Mouse (Mus musculus): Measurements from ENCODE around the gene Rexo2. TPM values are rescaled to one million over a fixed set of nuclear protein-coding genes. Genes with fewer than 3 reads are reported as not detected.
A peak's percentile ranks its signal among the peaks of the same experiment; 100 is the strongest.
"Not testable (repeated sequence)": the region's sequence is repeated elsewhere in the genome, so short reads cannot be mapped to it uniquely, and the experiment has no call there.

Gene Rexo2
- polyA plus RNA-seq, 1 experiment from 2014 or later, result 76.5 TPM

DNA sequence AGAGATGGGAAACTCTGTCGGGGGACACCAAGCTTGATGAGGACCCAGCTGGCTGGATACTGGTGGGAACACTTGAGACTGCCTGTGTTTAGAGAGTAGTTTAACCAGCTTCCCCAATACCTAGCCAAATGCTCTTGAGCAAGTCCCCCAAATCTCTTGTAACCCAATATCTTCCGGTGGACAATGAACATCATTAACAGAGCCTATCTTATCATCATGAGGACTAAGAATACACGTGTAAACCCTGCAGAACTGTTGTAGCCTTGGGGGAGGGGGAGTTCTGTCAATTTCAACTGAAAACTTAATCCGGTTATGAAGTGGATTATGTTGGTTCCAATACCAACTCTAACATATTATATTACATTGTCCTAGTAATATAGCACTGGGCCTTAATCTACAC lies 1.6 kb downstream of the Rexo2 start:
- no peak overlapping the region for H3K4me2 ChIP-seq (ENCODE audit: low read depth, severe bottlenecking)
- no peak overlapping the region for H3K4me3 ChIP-seq (ENCODE audit: low read depth, low read length)
- H3K27me3 ChIP-seq (ENCODE audit: control insufficient read depth, insufficient read depth, low read length), result no peaks in the 10 kb centered on the region
- ATAC-seq (ENCODE audit: insufficient number of reproducible peaks, low FRiP score, low TSS enrichment, low read depth) (no peak), DNase-seq (ENCODE audit: low spot score) (no peak)
- no peaks in the 10 kb centered on the region for H3K9me3 ChIP-seq (ENCODE audit: control insufficient read depth, low read length)
- no peak overlapping the region for H3K27ac ChIP-seq (replicated peaks; ENCODE audit: low read depth, low read length)
- peaks cover 2% of the 10 kb centered on the region; the same call in 1 of the 2 replicates for H3K36me3 ChIP-seq (ENCODE audit: control insufficient read depth, insufficient read depth, low read length)
- 87% methylated on average over 4 of the region's 4 CpGs for WGBS
- no peaks in the 10 kb centered on the region; the same call in 1 of the 2 replicates for H3K4me1 ChIP-seq (ENCODE audit: control insufficient read depth, insufficient read depth, low read length)
- no peak overlapping the region for H3K9ac ChIP-seq (ENCODE audit: low read length)

DNA sequence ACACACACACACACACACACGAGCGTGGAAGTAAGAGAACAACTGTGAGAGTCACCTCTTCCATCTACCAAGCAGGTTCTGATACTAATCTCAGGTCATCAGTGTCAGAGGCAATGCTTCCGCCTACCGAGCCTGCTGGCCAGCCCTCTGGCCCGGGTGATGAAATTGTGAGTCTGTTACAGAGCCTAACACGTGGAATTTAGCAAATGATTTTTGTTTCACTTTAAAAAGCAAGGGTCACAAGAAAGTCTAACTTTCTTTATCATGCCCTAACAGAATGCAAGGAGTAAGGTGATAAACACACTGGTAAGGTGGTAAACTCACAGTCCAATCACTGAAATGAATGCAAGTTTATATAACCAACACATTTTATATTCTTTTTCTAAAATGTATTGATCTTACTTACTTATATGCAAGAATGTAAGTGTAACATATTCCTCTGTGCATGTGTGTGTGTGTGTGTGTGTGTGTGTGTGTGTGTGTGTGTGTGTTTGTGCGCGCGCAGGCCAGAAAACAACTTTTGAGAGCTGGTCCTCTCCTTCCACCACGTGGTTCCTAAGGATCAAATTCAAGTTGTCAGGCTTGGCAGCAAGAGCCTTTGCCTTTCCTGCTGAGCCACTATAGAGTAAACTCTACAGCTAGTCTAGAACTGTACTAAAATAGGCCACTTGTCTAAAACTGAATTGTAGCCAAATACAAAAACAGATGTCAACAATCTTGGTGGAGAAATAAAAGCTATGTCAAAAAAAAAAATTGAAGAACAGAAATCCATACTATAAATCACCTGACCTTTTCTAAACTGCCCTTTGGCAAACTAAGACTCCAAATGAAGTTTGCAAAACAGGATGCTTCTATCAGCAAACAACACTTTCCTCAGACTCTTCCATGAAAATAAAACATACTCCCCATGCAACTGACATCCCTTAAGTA lies 3.9 kb downstream of the Rexo2 start:
- H3K4me3 ChIP-seq (ENCODE audit: low read depth, low read length), result no peak overlapping the region
- H3K4me1 ChIP-seq (ENCODE audit: control insufficient read depth, insufficient read depth, low read length), result no peaks in the 10 kb centered on the region; the same call in 1 of the 2 replicates
- H3K4me2 ChIP-seq (ENCODE audit: low read depth, severe bottlenecking), result no peak overlapping the region
- H3K9ac ChIP-seq (ENCODE audit: low read length), result no peak overlapping the region
- ATAC-seq (ENCODE audit: insufficient number of reproducible peaks, low FRiP score, low TSS enrichment, low read depth), result no peak
- no peak for DNase-seq (ENCODE audit: low spot score)
- no peaks in the 10 kb centered on the region for H3K27me3 ChIP-seq (ENCODE audit: control insufficient read depth, insufficient read depth, low read length)
- H3K36me3 ChIP-seq (ENCODE audit: control insufficient read depth, insufficient read depth, low read length), result peaks cover 6% of the 10 kb centered on the region; the same call in 1 of the 2 replicates
- H3K27ac ChIP-seq (replicated peaks; ENCODE audit: low read depth, low read length), result no peak overlapping the region
- no peaks in the 10 kb centered on the region for H3K9me3 ChIP-seq (ENCODE audit: control insufficient read depth, low read length)
- WGBS, result 93% methylated on average over 10 of the region's 10 CpGs

DNA sequence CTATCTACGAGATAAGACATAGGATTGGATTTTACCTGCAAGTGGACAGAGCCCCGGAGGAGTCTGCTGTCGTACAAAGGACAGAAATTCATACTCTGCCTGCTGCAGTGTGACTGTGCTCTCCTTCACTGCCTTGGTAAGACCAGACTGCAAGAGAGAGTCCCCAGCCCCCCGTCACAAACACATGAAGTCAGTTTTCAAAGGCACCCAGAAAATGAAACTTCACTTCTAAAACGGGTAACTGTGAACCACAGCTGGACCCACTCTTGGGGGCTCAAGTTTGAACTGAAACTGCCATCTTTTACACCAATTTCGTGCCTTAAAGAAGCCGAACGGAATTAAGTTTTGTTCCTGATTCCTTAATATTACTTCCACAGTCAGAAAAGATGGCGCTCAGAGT lies 6.1 kb downstream of the Rexo2 start:
- Histone ChIP-seq H3K27me3 (ENCODE audit: control insufficient read depth, insufficient read depth, low read length) (no peaks in the 10 kb centered on the region), H3K4me2 (ENCODE audit: low read depth, severe bottlenecking) (no peak overlapping the region), H3K9me3 (ENCODE audit: control insufficient read depth, low read length) (no peaks in the 10 kb centered on the region), H3K4me1 (ENCODE audit: control insufficient read depth, insufficient read depth, low read length) (no peaks in the 10 kb centered on the region), H3K9ac (ENCODE audit: low read length) (no peak overlapping the region), H3K4me3 (ENCODE audit: low read depth, low read length) (no peak overlapping the region), H3K27ac (replicated peaks; ENCODE audit: low read depth, low read length) (no peak overlapping the region), H3K36me3 (ENCODE audit: control insufficient read depth, insufficient read depth, low read length) (peaks cover 6% of the 10 kb centered on the region; the same call in 1 of the 2 replicates)
- ATAC-seq (ENCODE audit: insufficient number of reproducible peaks, low FRiP score, low TSS enrichment, low read depth) (no peak), DNase-seq (ENCODE audit: low spot score) (no peak)
- 92% methylated on average over 9 of the region's 9 CpGs for WGBS

DNA sequence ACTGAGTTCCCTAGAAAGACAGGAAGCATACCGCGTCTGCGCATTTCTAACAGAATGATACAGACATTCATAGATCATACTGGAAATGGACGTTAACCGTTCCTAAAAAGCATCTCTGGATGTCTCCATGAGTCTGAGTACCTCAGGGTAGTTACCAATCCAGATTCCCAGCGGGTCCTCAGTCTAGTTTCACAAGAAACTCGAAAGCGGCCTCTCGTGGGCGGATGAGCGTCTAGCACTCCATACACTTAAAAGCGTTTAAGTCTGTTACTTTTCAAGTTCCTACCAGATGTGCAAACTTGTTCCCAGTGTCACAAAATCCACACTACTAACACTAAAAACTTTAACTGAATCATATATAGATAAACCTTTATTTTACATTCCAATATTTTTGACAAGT lies 7.3 kb downstream of the Rexo2 start:
- WGBS, result 96% methylated on average over 12 of the region's 12 CpGs
- H3K4me2 ChIP-seq (ENCODE audit: low read depth, severe bottlenecking), result no peak overlapping the region
- no peak overlapping the region for H3K4me3 ChIP-seq (ENCODE audit: low read depth, low read length)
- ATAC-seq (ENCODE audit: insufficient number of reproducible peaks, low FRiP score, low TSS enrichment, low read depth), result no peak
- no peak overlapping the region for H3K27ac ChIP-seq (replicated peaks; ENCODE audit: low read depth, low read length)
- no peak overlapping the region for H3K9ac ChIP-seq (ENCODE audit: low read length)
- H3K9me3 ChIP-seq (ENCODE audit: control insufficient read depth, low read length), result no peaks in the 10 kb centered on the region
- no peak for DNase-seq (ENCODE audit: low spot score)
- no peaks in the 10 kb centered on the region for H3K27me3 ChIP-seq (ENCODE audit: control insufficient read depth, insufficient read depth, low read length)
- H3K36me3 ChIP-seq (ENCODE audit: control insufficient read depth, insufficient read depth, low read length), result peaks cover 6% of the 10 kb centered on the region; the same call in 1 of the 2 replicates
- no peaks in the 10 kb centered on the region for H3K4me1 ChIP-seq (ENCODE audit: control insufficient read depth, insufficient read depth, low read length)

DNA sequence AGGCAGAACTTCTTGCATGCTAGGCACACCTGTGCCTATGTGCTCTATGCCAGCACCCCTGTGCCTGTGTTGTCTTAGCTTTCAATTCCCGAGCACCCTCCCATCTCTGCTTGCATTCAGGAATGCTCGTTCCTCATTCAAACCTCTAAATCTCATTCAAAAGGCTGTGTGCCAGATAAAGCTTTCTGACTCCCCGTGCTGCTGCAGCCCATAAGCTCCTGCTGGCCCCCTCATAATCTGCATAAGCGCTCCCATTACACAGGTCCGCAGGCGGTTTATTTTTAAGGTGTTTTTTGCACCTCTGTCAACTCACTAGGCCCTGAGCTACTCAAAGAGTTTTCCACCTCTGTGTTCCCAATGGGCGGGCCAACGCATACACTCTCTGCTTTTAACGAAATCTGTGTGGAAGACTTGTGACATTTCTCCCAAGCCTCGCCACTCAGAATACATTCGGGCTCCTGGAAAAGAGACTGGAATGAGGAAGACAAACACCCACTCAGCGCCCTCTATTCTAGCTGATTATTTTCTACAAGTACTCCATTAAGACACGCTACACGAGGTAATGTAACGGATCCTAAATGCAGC lies 7.9 kb downstream of the Rexo2 start:
- Histone ChIP-seq H3K4me1 (ENCODE audit: control insufficient read depth, insufficient read depth, low read length) (no peaks in the 10 kb centered on the region), H3K9ac (ENCODE audit: low read length) (no peak overlapping the region), H3K4me2 (ENCODE audit: low read depth, severe bottlenecking) (no peak overlapping the region), H3K27me3 (ENCODE audit: control insufficient read depth, insufficient read depth, low read length) (no peaks in the 10 kb centered on the region), H3K9me3 (ENCODE audit: control insufficient read depth, low read length) (no peaks in the 10 kb centered on the region), H3K27ac (replicated peaks; ENCODE audit: low read depth, low read length) (no peak overlapping the region), H3K36me3 (ENCODE audit: control insufficient read depth, insufficient read depth, low read length) (peaks cover 6% of the 10 kb centered on the region; the same call in 1 of the 2 replicates), H3K4me3 (ENCODE audit: low read depth, low read length) (no peak overlapping the region)
- WGBS, result 94% methylated on average over 15 of the region's 15 CpGs
- DNase-seq (ENCODE audit: low spot score) (no peak), ATAC-seq (ENCODE audit: insufficient number of reproducible peaks, low FRiP score, low TSS enrichment, low read depth) (no peak)

DNA sequence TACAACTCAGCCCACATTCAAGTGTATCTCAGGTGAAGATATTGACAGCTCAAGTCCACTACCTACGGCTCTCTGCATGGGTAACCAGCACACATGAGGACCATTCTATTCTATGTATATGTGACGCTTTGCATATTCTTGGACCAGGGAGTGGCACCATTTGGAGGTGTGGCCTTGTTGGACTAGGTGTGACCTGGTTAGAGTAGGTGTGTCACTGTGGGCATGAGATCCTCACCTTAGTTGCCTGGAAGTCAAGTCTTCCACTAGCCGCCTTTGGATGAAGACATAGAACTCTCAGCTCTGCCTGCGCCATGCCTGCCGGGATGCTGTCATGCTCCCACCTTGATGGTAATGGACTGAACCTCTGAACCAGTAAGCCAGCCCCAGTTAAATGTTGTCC lies 13.0 kb downstream of the Rexo2 start:
- not testable (repeated sequence) for DNase-seq (ENCODE audit: low spot score); H3K36me3 ChIP-seq (ENCODE audit: control insufficient read depth, insufficient read depth, low read length)
- 96% methylated on average over 5 of the region's 5 CpGs for WGBS

DNA sequence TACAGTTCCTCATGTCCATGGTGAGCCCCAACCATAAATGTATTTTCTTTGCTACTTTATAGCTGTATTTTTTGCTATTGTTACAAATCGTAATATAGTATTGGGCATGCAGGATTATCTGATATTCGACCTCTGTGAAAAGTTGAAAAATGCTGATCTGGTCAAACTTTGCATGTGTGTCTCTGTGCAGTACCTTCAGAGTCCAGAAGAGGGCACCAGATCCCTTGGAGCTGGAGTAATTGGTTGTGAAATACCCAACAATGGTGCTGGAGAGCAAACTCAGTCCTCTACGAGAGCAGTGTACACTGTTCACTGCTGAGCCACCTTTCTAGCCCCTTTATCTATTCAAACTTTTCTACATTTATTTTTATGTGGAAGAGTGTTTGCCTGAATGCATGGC lies 13.6 kb downstream of the Rexo2 start:
- Histone ChIP-seq H3K27me3 (ENCODE audit: control insufficient read depth, insufficient read depth, low read length) (no peaks in the 10 kb centered on the region), H3K4me1 (ENCODE audit: control insufficient read depth, insufficient read depth, low read length) (no peaks in the 10 kb centered on the region), H3K9me3 (ENCODE audit: control insufficient read depth, low read length) (no peaks in the 10 kb centered on the region; the same call in 1 of the 2 replicates), H3K9ac (ENCODE audit: low read length) (no peak overlapping the region), H3K27ac (replicated peaks; ENCODE audit: low read depth, low read length) (no peak overlapping the region), H3K36me3 (ENCODE audit: control insufficient read depth, insufficient read depth, low read length) (no peaks in the 10 kb centered on the region), H3K4me3 (ENCODE audit: low read depth, low read length) (no peak overlapping the region), H3K4me2 (ENCODE audit: low read depth, severe bottlenecking) (no peak overlapping the region)
- ATAC-seq (ENCODE audit: insufficient number of reproducible peaks, low FRiP score, low TSS enrichment, low read depth), result no peak
- 75% methylated on average over 3 of the region's 3 CpGs for WGBS
- DNase-seq (ENCODE audit: low spot score), result peak; percentile 81

More for the DNA sequence above, 13.0 kb downstream of the Rexo2 start:
- H3K9me3 ChIP-seq (ENCODE audit: control insufficient read depth, low read length); ATAC-seq (ENCODE audit: insufficient number of reproducible peaks, low FRiP score, low TSS enrichment, low read depth); H3K4me1 ChIP-seq (ENCODE audit: control insufficient read depth, insufficient read depth, low read length); H3K4me2 ChIP-seq (ENCODE audit: low read depth, severe bottlenecking); H3K27me3 ChIP-seq (ENCODE audit: control insufficient read depth, insufficient read depth, low read length); H3K27ac ChIP-seq (replicated peaks; ENCODE audit: low read depth, low read length); H3K4me3 ChIP-seq (ENCODE audit: low read depth, low read length); H3K9ac ChIP-seq (ENCODE audit: low read length): not testable (repeated sequence)

DNA sequence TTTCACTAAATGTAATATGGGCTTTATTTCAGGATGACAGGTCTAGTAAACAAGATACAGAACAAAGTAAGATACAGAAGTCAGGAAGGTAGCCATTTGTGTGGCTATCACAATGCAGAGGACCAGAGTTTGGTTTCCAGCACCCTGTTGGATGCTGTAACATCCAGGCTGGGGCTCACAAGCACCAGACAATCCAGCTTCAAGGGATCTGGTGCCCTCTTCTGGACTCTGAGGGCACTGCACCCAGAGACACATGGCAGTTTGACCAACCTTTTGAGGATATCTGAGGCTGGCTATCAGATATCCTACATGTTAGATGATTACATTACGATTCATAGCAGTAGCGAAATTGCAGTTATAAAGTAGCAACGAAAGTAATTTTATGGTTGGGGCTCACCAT lies 14.8 kb downstream of the Rexo2 start:
- Histone ChIP-seq H3K9ac (ENCODE audit: low read length) (no peak overlapping the region), H3K4me3 (ENCODE audit: low read depth, low read length) (no peak overlapping the region), H3K4me2 (ENCODE audit: low read depth, severe bottlenecking) (no peak overlapping the region), H3K27ac (replicated peaks; ENCODE audit: low read depth, low read length) (no peak overlapping the region), H3K4me1 (ENCODE audit: control insufficient read depth, insufficient read depth, low read length) (no peaks in the 10 kb centered on the region), H3K36me3 (ENCODE audit: control insufficient read depth, insufficient read depth, low read length) (no peaks in the 10 kb centered on the region), H3K9me3 (ENCODE audit: control insufficient read depth, low read length) (no peaks in the 10 kb centered on the region; the same call in 1 of the 2 replicates), H3K27me3 (ENCODE audit: control insufficient read depth, insufficient read depth, low read length) (no peaks in the 10 kb centered on the region)
- DNase-seq (ENCODE audit: low spot score) (no peak), ATAC-seq (ENCODE audit: insufficient number of reproducible peaks, low FRiP score, low TSS enrichment, low read depth) (no peak)
- WGBS, result 97% methylated on average over 3 of the region's 3 CpGs
